In genomic region chr7:126284441-126284840, GRCm38 (mm10) we compare ENCODE assay signal across 15 mouse cellular contexts. TPM values are rescaled to one million over a fixed set of nuclear protein-coding genes. Genes with fewer than 3 reads are reported as not detected.
A peak's percentile ranks its signal among the peaks of the same experiment; 100 is the strongest.
DNase-seq lines count a peak whose midpoint lies in the region; ATAC-seq and TF ChIP-seq lines count a peak whose summit lies in the region.
"Had no signal": no experiment of that assay in that cellular context is flagged by ENCODE, and none has a peak within 500 bp of the region (broad histone marks: within the 10 kb centered on the region; RNA-seq: fewer than 3 reads in every experiment).

No protein-coding gene starts in this region.

- no peaks in the 10 kb centered on the region for H3K36me3 ChIP-seq in heart, embryonic 16.5 days (ENCODE audit: control insufficient read depth, insufficient read depth)
- no peaks in the 10 kb centered on the region; the same call in 1 of the 2 replicates for H3K36me3 ChIP-seq in heart, embryonic 11.5 days (ENCODE audit: control insufficient read depth, insufficient read depth, low read length)
- no peaks in the 10 kb centered on the region for H3K36me3 ChIP-seq in liver, embryonic 16.5 days (ENCODE audit: control insufficient read depth, insufficient read depth)
- 0 out of 2 replicates have a peak, but pooled peaks cover 1% of the 10 kb centered on the region for H3K36me3 ChIP-seq in liver, embryonic 12.5 days
- H3K36me3 ChIP-seq in E14TG2a.4 (ENCODE audit: insufficient read depth, low read length) = peaks cover 83% of the 10 kb centered on the region

- no peak for TF ChIP-seq CTCF in E14TG2a.4 (conservative IDR thresholded peaks at IDR 0.05; ENCODE audit: low read length)

- peak overlapping the region; percentile 20; the same call in 1 of the 2 replicates for H3K27ac ChIP-seq in heart, embryonic 16.5 days (ENCODE audit: low read length)
- no peak overlapping the region for H3K27ac ChIP-seq in heart, embryonic 11.5 days (ENCODE audit: low read depth, low read length)
- H3K27ac ChIP-seq in liver, embryonic 16.5 days (ENCODE audit: low read length) = no peak overlapping the region
- H3K27ac ChIP-seq in liver, embryonic 12.5 days = no peak overlapping the region
- H3K27ac ChIP-seq: forebrain, embryonic 10.5 days; heart, embryonic 10.5 days; hindbrain, embryonic 14.5 days; limb, embryonic 13.5 days; midbrain, embryonic 12.5 days had no signal

- DNase-seq in cerebellum, adult 8-10 months = peak; percentile 28
- no peak for DNase-seq in cerebellum, postnatal 4 days (ENCODE audit: low spot score in 2 of 2)
- DNase-seq in urinary bladder, postnatal 10 days (ENCODE audit: low spot score) = no peak
- DNase-seq: kidney, postnatal 14 days had no signal

- 73% methylated on average over 4 of the region's 4 CpGs for WGBS in heart, embryonic 16.5 days
- 81% methylated on average over 4 of the region's 4 CpGs for WGBS in heart, embryonic 11.5 days (ENCODE audit: insufficient replicate concordance)
- WGBS in liver, embryonic 16.5 days (ENCODE audit: insufficient replicate concordance) = 66% methylated on average over 4 of the region's 4 CpGs
- 64% methylated on average over 4 of the region's 4 CpGs for WGBS in liver, embryonic 12.5 days (ENCODE audit: insufficient replicate concordance)

- no peaks in the 10 kb centered on the region for H3K27me3 ChIP-seq in heart, embryonic 16.5 days (ENCODE audit: control insufficient read depth, insufficient read depth, low read length)
- no peaks in the 10 kb centered on the region for H3K27me3 ChIP-seq in heart, embryonic 11.5 days (ENCODE audit: control insufficient read depth, insufficient read depth, low read length)
- no peaks in the 10 kb centered on the region for H3K27me3 ChIP-seq in liver, embryonic 16.5 days (ENCODE audit: control insufficient read depth, insufficient read depth, low read depth, low read length)
- H3K27me3 ChIP-seq in liver, embryonic 12.5 days (replicated peaks) = 0 out of 2 replicates have a peak, but pooled peaks cover 9% of the 10 kb centered on the region
- H3K27me3 ChIP-seq in E14TG2a.4 (ENCODE audit: insufficient read depth, low read length) = no peaks in the 10 kb centered on the region
- H3K27me3 ChIP-seq: limb, embryonic 13.5 days; midbrain, embryonic 12.5 days; Patski had no signal

- no peak overlapping the region for H3K4me3 ChIP-seq in heart, embryonic 16.5 days (ENCODE audit: low read length)
- no peak overlapping the region for H3K4me3 ChIP-seq in heart, embryonic 11.5 days (ENCODE audit: low read depth, low read length)
- H3K4me3 ChIP-seq in liver, embryonic 16.5 days (ENCODE audit: low read depth, low read length) = no peak overlapping the region
- H3K4me3 ChIP-seq in liver, embryonic 12.5 days = no peak overlapping the region
- H3K4me3 ChIP-seq in E14TG2a.4 (replicated peaks; ENCODE audit: low read length) = peak overlapping the region; percentile 29; the same call in 1 of the 2 replicates
- H3K4me3 ChIP-seq: forebrain, embryonic 10.5 days; heart, embryonic 10.5 days; limb, embryonic 13.5 days; midbrain, embryonic 12.5 days had no signal

- H3K4me1 ChIP-seq in heart, embryonic 16.5 days (ENCODE audit: control insufficient read depth, insufficient read depth, low read length) = peaks cover 35% of the 10 kb centered on the region
- H3K4me1 ChIP-seq in heart, embryonic 11.5 days (ENCODE audit: control insufficient read depth, insufficient read depth, low read length) = peaks cover 20% of the 10 kb centered on the region
- H3K4me1 ChIP-seq in liver, embryonic 16.5 days (ENCODE audit: control insufficient read depth, low read depth, low read length) = peaks cover 17% of the 10 kb centered on the region
- H3K4me1 ChIP-seq in liver, embryonic 12.5 days = peaks cover 23% of the 10 kb centered on the region; the same call in 1 of the 2 replicates
- H3K4me1 ChIP-seq in E14TG2a.4 (replicated peaks; ENCODE audit: low read depth, low read length) = peaks cover 98% of the 10 kb centered on the region

- peak; percentile 4; the same call in 1 of the 2 replicates for ATAC-seq in heart, embryonic 16.5 days (replicated peaks; ENCODE audit: extremely low read depth, insufficient read depth, low FRiP score)
- ATAC-seq in heart, embryonic 11.5 days (replicated peaks; ENCODE audit: insufficient number of reproducible peaks, low FRiP score, low TSS enrichment) = no peak
- ATAC-seq in liver, embryonic 16.5 days (ENCODE audit: low read depth) = 0 out of 2 replicates have a peak, but pooled peaks have one; percentile 20
- no peak for ATAC-seq in liver, embryonic 12.5 days
- ATAC-seq: Patski had no signal

- H3K9ac ChIP-seq in heart, embryonic 16.5 days (ENCODE audit: low read length) = no peak overlapping the region
- H3K9ac ChIP-seq in heart, embryonic 11.5 days (ENCODE audit: low read depth, low read length) = no peak overlapping the region
- no peak overlapping the region for H3K9ac ChIP-seq in liver, embryonic 16.5 days (ENCODE audit: low read depth, low read length)
- no peak overlapping the region for H3K9ac ChIP-seq in liver, embryonic 12.5 days
- H3K9ac ChIP-seq: limb, embryonic 13.5 days; midbrain, embryonic 12.5 days had no signal

- H3K9me3 ChIP-seq in heart, embryonic 16.5 days (replicated peaks; ENCODE audit: control insufficient read depth, low read length) = no peaks in the 10 kb centered on the region
- H3K9me3 ChIP-seq in heart, embryonic 11.5 days (replicated peaks; ENCODE audit: control insufficient read depth, low read length) = no peaks in the 10 kb centered on the region
- H3K9me3 ChIP-seq in liver, embryonic 16.5 days (replicated peaks; ENCODE audit: control insufficient read depth, low read length) = no peaks in the 10 kb centered on the region
- H3K9me3 ChIP-seq in liver, embryonic 12.5 days (replicated peaks) = no peaks in the 10 kb centered on the region
- H3K9me3 ChIP-seq in E14TG2a.4 (ENCODE audit: low read length) = no peaks in the 10 kb centered on the region
- H3K9me3 ChIP-seq: forebrain, embryonic 10.5 days; heart, embryonic 10.5 days; limb, embryonic 13.5 days; midbrain, embryonic 12.5 days had no signal

- H3K4me2 ChIP-seq in heart, embryonic 16.5 days (ENCODE audit: low read depth, low read length) = no peak overlapping the region
- H3K4me2 ChIP-seq in heart, embryonic 11.5 days = no peak overlapping the region
- no peak overlapping the region for H3K4me2 ChIP-seq in liver, embryonic 16.5 days (ENCODE audit: low read depth, low read length)
- no peak overlapping the region for H3K4me2 ChIP-seq in liver, embryonic 12.5 days
- H3K4me2 ChIP-seq: hindbrain, embryonic 14.5 days; limb, embryonic 13.5 days; midbrain, embryonic 12.5 days had no signal

RNA-seq across cellular contexts. Expression of gene Sbk1, which starts 12.0 kb away (rescaled TPM):
- 12.1 and 13.6 TPM in 2 replicates for polyA plus RNA-seq in heart, embryonic 16.5 days (2015; fragmentation: Nextera tagmentation; extraction: Ambion mirVana)
- polyA plus RNA-seq in heart, embryonic 11.5 days (2014; fragmentation: Nextera tagmentation; extraction: Ambion mirVana) = 16.7 and 17.6 TPM in 2 replicates
- polyA plus RNA-seq in liver, embryonic 16.5 days (2015; fragmentation: Nextera tagmentation; extraction: Ambion mirVana) = 1.1 and 1.5 TPM in 2 replicates
- polyA plus RNA-seq in liver, embryonic 12.5 days (2016; fragmentation: Nextera tagmentation; extraction: Ambion mirVana) = 4.2 and 5.0 TPM in 2 replicates

Comparison
In these comparisons a context has a peak if more than half of its experiments do, and no peak if none do; other contexts are left out.
1. ATAC-seq: peak in heart, embryonic 16.5 days (single experiment) and liver, embryonic 16.5 days (single experiment); none in heart, embryonic 11.5 days (single experiment) and liver, embryonic 12.5 days (single experiment).